Mouse (Mus musculus) MEL (cell line): ENCODE measurements around the gene Otof.

Experiments used
- CHD2 ChIP-seq: IDR thresholded peaks from 2 replicates; pipeline ENCODE4 v1.6.1; 2011; ENCODE audit warnings: low read length, improper control_type of control experiment
- CTCF ChIP-seq, 3 experiments: IDR thresholded peaks in 2 of 3; conservative IDR thresholded peaks in 1 of 3; 2 replicates each; pipeline ENCODE4 v1.5.1; 2011 to 2012; ENCODE audit warnings: low read length in 3 of 3, low read depth in 2 of 3, mild to moderate bottlenecking in 2 of 3, improper control_type of control experiment in 1 of 3, inconsistent platforms in 1 of 3, mixed read lengths in 1 of 3, moderate library complexity in 1 of 3; ENCODE audit not compliant: control insufficient read depth in 1 of 3, insufficient read depth in 1 of 3, poor library complexity in 1 of 3, severe bottlenecking in 1 of 3
- ETS1 ChIP-seq: IDR thresholded peaks from 2 replicates; pipeline ENCODE4 v1.6.1; 2012; ENCODE audit warnings: low read depth, mild to moderate bottlenecking, inconsistent platforms, low read length, improper control_type of control experiment, moderate library complexity
- GABPA ChIP-seq: IDR thresholded peaks from 2 replicates; pipeline ENCODE4 v1.6.1; 2012; ENCODE audit warnings: low read depth, mild to moderate bottlenecking, inconsistent platforms, low read length, improper control_type of control experiment, moderate library complexity
- GATA1 ChIP-seq: IDR thresholded peaks from 2 replicates; pipeline ENCODE4 v1.6.1; 2011; ENCODE audit warnings: low read depth, low read length, improper control_type of control experiment
- POLR2A ChIP-seq, 2 experiments: IDR thresholded peaks; 2 replicates each; pipeline ENCODE4 v1.6.1; 2011 to 2012; ENCODE audit warnings: low read length in 2 of 2, mild to moderate bottlenecking in 2 of 2, control low read depth in 1 of 2, improper control_type of control experiment in 1 of 2, low read depth in 1 of 2, moderate library complexity in 1 of 2; ENCODE audit not compliant: control insufficient read depth in 1 of 2, insufficient read depth in 1 of 2, poor library complexity in 1 of 2
- UBTF ChIP-seq: IDR thresholded peaks from 2 replicates; pipeline ENCODE4 v1.6.1; 2012; ENCODE audit warnings: low read depth, mild to moderate bottlenecking, inconsistent platforms, low read length, improper control_type of control experiment, moderate library complexity, borderline replicate concordance; ENCODE audit not compliant: insufficient read depth
- ZKSCAN1 ChIP-seq: IDR thresholded peaks from 2 replicates; pipeline ENCODE4 v1.6.1; 2012; ENCODE audit warnings: low read depth, mild to moderate bottlenecking, inconsistent platforms, low read length, improper control_type of control experiment, moderate library complexity

- TF ChIP-seq GATA1 (0 out of 2 replicates have a peak, but pooled peaks have one; percentile 9), CHD2 (no peak), POLR2A (IDR thresholded peaks at IDR 0.05; ENCODE audit: control insufficient read depth in 1 of 2, insufficient read depth in 1 of 2, low read depth in 1 of 2, low read length in 2 of 2, poor library complexity in 1 of 2) (no peak), GABPA (no peak), CTCF (IDR thresholded peaks at IDR 0.05 in 2 of 3, conservative IDR thresholded peaks at IDR 0.05 in 1 of 3; ENCODE audit: control insufficient read depth in 1 of 3, insufficient read depth in 1 of 3, low read depth in 2 of 3, low read length in 3 of 3, poor library complexity in 1 of 3, severe bottlenecking in 1 of 3) (no peak), UBTF (no peak), ZKSCAN1 (no peak), ETS1 (no peak)
Observed at GRCm38 (mm10) chr5:30495288-30495687, 33.6 kb upstream of the Otof start.
